Mouse (Mus musculus) adrenal gland, postnatal 14 days (tissue): ENCODE measurements around the gene Car9. TPM values are rescaled to one million over a fixed set of nuclear protein-coding genes. Genes with fewer than 3 reads are reported as not detected.

Experiments
- DNase-seq: peaks from one replicate; pipeline ENCODE4 v3.0.0; 2021; ENCODE audit warnings: mixed read lengths
- total RNA-seq: library from RNA; stranded (reverse); gene quantifications from 2 replicates; pipeline ENCODE4 v1.2.3, GENCODE M21; 2021

The Car9 gene
- total RNA-seq, 1 experiment from 2014 or later: 0.37 TPM

DNA sequence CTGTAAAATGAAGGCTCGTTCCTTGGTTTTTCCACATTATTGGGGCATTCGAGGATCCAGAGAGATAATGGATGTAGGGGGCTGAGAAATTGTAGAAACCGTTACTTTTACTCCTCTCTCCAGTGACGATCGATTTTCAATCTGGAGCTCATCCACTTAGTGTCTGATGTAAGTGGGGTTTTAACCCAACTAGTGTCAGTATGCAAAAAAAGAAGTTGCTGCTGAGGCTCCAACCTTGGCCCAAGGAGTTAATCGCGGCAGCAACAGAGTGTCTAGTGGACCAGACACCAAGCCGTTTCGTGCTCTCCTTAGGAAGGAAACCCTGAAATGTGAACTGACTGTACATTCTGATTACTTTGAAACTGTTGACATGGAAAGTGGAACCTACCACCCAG lies 12.9 kb upstream of the Car9 start:
- no peak for DNase-seq

- no peak for DNase-seq
Measured at GRCm38 (mm10) chr4:43496587-43496986, 10.2 kb upstream of the Car9 start.

GRCm38 (mm10) chr4:43497405-43497804 lies 9.4 kb upstream of the Car9 start:
- DNase-seq: no peak

- DNase-seq: no peak
Measured at GRCm38 (mm10) chr4:43497946-43498345, 8.8 kb upstream of the Car9 start.

- DNase-seq: no peak
Measured at GRCm38 (mm10) chr4:43498983-43499382, 7.8 kb upstream of the Car9 start.

GRCm38 (mm10) chr4:43499407-43500333 lies 7.1 kb upstream of the Car9 start, which contains the start of gene Arhgef39:
TSS of gene Arhgef39 (minus strand) at chr4:43499695.
- peak; percentile 93 for DNase-seq

DNA sequence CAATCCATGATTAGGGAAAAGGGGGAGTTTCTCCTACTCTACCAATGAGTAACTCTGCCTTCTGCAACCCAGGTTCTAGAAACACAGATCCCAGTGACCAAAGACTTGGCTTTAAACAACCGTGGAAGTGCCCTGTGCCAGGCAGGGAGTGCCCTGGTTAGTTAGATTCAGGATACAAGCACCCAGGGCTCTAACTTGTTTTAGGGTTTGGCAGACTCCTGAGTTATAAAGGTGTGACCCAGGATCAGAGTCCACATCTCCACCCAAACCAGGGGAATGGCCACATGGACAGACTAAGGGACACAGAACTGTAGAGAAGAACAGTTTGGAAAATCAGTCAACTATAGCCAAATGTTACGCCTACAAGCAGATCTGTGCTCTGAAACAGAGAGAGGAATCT lies 3.7 kb upstream of the Car9 start:
- no peak for DNase-seq

DNA sequence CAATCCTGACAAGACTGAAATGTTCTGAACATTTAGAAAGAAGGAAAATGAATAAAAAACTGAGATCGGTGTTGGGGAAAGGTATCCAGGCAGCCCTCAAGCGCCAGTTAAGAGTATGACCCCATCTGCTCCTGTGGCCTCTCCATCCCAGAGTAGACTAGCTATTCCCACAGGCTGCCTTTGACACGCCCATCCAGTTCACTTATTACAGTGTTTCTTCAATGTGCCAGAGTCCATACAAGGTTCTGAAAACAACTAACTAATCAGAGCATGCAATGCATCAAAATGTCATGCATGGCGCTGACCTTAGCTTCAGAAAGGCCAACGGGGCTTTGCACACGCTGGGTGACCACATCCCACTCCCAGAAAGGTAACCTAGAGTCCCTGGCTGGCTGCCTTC lies 3.3 kb upstream of the Car9 start:
- no peak for DNase-seq

DNA sequence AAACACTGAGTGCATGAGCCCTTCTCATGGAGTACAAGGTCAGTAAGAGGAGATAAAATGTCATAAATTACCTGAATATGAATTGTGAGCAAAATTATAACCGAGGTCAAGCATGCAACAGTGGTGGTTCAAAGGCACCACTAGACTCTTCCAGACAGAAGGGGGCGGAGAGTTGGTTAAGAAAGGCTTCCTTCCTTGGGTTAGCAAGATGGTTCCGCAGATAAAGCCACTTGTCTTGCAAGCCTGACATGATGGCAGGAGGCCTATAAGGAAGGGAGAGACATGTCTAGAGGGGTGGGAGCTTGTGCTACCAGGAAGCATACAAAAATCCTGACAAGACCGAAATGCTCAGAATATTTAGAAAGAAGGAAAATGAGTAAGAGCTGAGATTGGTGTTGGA lies 2.5 kb upstream of the Car9 start:
- DNase-seq: no peak

GRCm38 (mm10) chr4:43506074-43506473 lies 692 bp upstream of the Car9 start:
- no peak for DNase-seq

GRCm38 (mm10) chr4:43507938-43508665 lies 1.3 kb downstream of the Car9 start:
- no peak for DNase-seq

GRCm38 (mm10) chr4:43508666-43508997 lies 1.9 kb downstream of the Car9 start:
- peak; percentile 81 for DNase-seq

GRCm38 (mm10) chr4:43509109-43509508 lies 2.3 kb downstream of the Car9 start:
- no peak for DNase-seq

DNA sequence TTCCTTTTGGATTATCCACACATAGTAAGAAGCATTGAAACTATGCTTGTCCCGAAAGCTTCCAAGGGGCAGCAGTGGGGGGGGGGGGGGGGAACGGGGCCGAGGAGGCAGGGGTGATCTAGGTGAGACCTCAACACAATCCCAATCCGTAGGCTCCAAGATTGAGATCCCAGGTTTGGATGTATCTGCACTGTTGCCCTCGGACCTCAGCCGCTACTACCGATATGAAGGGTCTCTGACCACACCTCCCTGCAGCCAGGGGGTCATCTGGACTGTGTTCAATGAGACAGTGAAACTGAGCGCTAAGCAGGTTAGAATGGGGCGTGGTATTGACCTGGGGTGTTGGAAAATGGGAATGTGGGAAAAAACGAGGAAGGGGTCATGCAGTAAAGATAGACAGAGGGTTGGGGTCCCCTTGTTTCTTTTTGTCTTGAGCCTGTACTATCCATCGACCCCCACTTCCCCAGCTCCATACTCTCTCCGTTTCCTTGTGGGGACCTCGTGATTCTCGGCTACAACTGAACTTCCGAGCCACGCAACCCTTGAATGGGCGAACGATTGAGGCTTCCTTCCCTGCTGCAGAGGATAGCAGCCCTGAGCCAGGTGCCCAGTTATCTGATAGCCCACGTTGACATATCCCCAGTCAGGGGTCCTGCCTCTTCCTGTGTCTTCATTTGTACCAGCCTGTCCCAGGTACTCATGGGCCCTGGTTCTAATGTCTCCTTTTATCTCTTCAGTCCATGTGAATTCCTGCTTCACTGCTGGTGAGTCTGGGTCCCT lies 5.1 kb downstream of the Car9 start:
- no peak for DNase-seq

DNA sequence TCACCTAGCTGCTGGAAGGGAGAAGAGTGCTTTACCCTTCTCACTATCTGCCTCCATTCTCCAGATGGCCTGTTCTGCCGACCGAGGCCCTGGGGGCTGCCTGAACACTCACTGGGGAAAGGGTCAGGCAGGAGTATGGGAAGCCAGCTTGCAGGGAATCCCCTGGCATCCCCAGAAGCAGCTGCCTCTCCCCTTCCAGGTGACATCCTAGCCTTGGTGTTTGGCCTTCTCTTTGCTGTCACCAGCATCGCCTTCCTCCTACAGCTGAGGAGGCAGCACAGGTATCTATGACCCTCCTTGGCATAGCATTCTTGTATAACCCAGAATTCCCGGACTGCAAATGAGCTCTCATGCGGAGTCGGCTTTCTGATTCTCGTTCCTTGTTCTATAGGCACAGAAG lies 5.9 kb downstream of the Car9 start:
- no peak for DNase-seq

DNA sequence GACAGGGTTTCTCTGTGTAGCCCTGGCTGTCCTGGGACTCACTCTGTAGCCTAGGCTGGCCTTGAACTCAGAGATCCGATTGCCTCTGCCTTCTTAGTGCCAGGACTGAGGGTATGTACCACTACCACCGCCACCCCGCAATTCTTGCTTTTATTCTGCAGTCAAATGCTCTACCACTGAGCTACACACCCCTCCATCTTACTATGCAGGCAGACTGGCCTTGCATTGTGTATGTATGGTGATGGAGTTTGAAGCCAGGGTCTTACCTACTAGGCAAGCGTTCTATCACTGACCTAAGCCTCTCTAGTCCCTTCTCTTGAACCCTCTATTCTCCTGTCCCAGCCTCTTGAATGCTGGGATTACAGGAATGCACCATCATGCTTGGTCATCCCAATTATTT lies 6.5 kb downstream of the Car9 start:
- DNase-seq: no peak

GRCm38 (mm10) chr4:43513791-43514190 lies 7.0 kb downstream of the Car9 start:
- DNase-seq: no peak

DNA sequence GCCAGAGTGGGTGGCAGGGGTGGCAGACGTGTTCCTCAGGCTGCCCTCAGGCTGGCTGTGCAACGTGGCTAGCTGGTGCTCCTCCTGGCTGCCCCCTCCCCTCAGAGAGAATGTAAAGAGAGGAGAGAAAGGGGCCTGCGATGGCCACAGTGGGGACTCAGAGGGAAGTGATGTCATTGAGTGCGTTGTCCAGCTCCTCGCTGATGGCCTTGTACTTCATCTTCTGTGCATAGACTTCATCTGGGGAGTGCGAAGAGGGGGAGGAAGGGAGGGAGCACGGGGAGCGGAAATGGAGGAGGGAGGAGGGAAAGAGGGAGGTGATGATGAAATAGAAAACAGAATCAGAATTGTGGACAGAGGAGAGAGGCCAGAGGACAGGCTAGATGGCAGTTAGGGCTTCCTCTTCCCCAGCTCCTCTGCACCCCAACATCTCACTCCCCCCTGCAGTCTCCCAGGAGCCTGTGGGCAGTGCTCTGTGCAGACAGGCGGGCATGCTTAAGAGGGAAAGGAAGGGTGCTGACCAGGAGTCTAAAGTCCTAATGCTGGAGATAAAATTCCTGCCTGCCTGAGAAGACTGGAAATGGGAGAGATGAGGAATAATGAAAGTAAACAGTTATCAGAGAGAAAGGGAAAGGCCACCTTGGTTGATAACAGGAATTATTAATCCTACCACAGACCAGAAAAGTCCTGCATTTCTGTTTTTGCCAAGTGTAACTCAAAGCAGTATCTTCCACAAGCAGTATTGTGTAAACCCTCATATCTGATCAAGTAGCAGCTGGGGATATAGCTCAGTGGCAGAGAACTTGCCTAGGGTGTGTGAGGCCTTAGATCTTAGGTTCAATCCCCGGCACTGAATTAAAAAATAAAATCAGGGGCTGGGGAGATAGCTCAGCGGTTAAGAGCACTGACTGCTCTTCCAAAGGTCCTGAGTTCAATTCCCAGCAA lies 9.3 kb downstream of the Car9 start:
- no peak for DNase-seq

GRCm38 (mm10) chr4:43519551-43519950 lies 12.8 kb downstream of the Car9 start:
- DNase-seq: no peak

DNA sequence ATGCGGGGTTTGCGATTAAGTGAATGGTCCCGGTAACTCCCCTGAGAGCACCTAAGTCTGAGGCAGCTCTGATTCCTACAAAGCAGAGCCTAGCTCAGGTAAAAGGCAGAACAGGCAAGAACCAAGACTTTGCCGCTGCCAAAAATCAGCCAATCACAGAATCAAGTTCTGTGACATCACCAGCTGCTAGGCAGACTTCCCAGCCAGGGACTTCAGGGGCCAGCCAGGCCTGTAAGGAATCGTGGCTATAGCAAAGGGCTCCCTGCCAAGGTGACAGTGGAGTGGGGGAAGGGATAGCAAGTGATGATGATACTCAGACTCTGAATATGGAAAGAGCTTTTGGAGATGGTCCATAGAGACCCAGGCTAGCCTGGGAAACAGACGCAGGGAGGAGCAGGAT lies 13.2 kb downstream of the Car9 start:
- peak; percentile 92 for DNase-seq

DNA sequence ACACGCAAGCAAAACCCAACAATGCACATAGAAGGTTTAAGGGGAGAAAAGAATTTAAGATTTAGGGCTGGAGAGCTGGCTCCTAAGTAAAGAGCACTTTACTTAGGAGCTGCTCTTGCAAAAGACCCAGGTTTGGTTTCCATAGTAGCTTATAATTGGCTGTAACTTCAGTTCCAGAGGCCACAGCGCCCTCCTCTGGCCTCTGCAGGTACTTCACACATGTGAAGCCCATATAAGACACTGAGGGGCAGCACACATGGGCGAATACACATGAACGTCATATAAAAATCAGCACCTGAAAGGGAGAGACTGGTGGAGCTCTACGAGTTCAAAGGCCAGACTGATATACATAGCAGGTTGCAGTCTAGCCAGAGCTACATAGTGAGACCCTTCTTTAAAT lies 21.1 kb downstream of the Car9 start:
- peak; percentile 53 for DNase-seq

- no peak for DNase-seq
Measured at GRCm38 (mm10) chr4:43528487-43528886, 21.7 kb downstream of the Car9 start.
